Mouse (Mus musculus): ENCODE measurements at regions not wholly inside any gene's neighbourhood (a gene's known extent, or its start where the extent isn't known, plus 50 kb on each side); places are given as distances from the start of the nearest gene placed in this dataset.
A peak's percentile ranks its signal among the peaks of the same experiment; 100 is the strongest.
"Not testable (repeated sequence)": the region's sequence is repeated elsewhere in the genome, so short reads cannot be mapped to it uniquely, and the experiment has no call there.

DNA sequence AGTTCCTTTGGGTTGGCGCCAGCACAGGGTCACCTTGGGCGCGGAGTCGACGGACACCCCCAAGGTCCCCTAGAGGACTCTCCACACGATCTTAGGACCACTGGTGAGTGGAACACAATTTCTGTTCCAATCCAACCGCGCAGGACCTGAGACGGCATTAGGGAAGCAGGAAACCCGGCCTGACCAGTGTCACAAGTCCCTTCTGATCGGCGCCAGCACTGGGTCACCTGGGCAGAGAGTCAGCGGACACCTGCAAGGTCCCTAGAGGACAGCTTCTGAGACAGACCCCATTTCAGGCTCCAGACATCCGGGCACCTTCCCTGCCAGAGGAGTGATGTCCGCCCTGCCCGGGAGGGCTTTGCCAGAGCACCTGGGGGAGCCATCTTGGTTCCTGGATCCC is 74.2 kb upstream of the Cdh13 start:
- not testable (repeated sequence) for DNase-seq (ENCODE audit: low read depth)

DNA sequence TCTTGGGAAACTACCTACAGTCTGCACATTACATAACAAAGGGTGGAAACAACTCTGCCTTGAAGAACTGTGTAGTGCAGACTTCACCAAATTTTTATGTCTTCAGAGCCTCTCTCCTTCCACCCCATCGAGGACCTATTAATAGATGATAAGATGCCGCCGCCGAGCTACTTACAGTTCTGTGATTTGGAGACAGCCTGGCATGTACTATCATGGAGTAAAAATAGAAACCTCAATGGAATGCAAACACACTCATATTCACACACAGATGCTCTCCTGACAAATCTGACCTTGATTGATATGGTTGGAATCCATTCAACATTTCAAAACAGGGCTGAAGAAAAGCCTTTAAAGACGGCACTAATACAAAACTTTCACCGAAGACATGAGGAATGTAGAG is 92.7 kb upstream of the Cdh13 start:
- DNase-seq (ENCODE audit: low read depth) = no peak

DNA sequence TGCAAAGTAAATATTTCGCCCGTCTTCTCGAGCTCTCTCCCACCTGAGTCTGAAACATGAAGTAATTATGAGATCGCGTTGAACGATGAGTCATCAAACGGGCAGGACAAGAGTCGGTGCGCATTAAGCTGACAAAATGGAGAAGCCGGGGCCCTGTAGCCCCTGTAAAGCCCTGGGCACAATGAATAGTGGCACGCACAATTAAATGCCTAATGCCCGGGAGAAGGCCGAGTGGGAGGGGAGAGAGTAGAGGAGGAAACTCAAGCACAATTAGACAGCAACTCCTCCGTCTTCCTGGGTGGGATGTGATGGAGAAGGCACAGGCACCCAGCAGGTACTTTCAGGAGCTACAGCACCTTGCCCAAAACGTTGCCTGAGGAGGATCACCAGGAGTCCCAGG is 94.3 kb upstream of the Cdh13 start:
- DNase-seq (ENCODE audit: low read depth) = no peak

DNA sequence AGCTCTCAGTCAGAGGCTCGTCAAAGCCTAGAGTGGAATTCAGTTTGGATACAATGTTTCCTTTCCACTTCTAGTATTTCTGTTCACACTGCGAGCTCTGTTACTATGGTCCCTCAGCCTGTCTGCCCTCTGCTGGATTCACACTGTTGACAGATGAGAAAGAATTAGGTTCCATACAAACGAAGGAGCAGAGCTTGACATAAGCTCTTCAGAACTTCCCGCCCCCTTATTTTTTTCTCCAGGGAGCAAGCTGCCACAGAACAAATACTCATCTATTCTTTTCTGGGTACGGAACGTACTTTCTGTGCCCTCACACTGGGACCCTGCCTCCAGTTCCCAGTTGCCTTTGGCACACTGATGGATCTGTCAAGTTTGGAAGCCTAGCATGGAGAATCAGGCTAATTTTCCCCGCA is 114.5 kb upstream of the Cdh13 start:
- DNase-seq (ENCODE audit: low read depth) = no peak

GRCm38 (mm10) chr8:118162171-118162570 is 121.4 kb upstream of the Cdh13 start:
- no peak for DNase-seq (ENCODE audit: low read depth)

DNA sequence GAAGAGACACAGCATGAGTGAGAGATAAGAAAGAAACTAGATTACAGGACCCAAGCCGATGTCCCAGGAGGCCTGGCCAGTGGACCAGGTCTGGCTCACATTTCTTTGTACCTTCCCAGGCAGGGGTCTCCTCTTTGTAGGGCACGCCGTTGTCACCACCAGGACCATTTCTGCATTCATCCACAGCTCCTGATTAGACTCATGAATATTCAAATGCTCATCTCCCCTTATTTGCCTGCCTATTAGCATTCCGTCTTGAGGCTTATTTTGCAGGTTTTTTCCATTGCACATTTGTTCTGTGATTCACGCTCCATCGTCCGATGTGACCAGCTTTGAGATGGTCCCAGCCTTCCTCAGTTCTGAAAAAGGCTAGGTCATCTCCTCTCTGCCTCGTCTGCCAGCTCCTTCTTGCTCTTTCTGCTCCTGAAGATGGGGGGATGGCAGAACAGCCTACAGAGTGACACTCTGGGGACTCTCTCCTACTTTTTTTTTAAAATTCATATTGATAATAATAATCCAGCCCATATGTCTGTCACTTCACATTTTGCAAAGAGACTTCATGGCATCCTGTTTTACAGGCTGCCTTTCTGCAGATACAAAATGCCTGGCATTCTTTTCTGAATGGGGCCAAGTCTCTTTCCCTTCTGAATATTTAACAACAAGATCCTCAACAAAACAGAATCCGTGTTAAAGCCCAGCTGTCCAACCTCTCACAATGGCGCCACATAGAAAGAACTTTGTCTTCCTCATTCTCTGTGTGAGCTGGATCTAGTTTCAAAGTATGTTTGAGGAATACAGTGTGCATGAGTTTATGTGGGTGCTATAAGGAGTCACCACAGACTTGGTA is 136.0 kb upstream of the Cdh13 start:
- no peak for DNase-seq (ENCODE audit: low read depth)

GRCm38 (mm10) chr8:118144546-118144945 is 139.0 kb upstream of the Cdh13 start:
- no peak for DNase-seq (ENCODE audit: low read depth)

DNA sequence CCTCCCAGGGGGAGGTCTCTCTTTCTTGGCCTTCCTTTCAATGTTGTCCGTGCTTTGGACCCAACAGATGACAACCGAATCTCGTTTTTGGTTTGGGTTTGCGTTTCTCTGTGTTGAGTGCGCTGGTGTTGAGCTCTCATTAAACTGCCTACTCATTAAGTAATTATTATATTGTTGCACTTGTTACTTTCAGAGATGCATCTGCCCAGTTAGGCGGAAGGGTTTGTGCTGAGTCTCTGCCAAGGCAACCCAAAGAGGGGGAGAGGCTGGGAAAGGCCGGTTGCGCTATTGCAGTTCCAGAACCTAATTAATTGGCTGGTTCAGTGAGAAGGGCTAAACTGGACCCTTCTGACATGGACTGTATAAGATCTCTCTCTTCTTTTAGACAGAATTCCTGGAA is 141.2 kb upstream of the Cdh13 start:
- no peak for DNase-seq (ENCODE audit: low read depth)

GRCm38 (mm10) chr8:118139928-118140327 is 143.6 kb upstream of the Cdh13 start:
- no peak for DNase-seq (ENCODE audit: low read depth)

DNA sequence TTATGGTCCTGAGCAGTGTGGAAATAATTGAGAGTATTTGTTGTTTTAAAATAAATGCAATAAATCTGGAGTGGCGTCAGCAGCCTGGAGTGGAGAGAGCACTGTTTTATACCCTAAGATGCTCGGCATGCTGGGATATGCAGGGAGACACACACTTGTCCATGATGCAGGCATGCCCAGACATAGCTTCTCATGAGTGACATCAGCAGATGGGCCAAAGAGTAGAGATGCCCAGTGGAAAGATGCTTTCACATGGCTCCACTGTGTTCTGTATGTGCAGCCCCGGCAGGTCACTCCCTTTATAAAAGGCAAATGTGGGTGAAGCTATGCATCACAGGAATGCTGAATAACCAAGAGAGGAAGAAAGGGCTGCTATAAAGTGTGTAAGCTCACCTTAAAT is 145.7 kb upstream of the Cdh13 start:
- no peak for DNase-seq (ENCODE audit: low read depth)

GRCm38 (mm10) chr8:118124993-118125392 is 158.5 kb upstream of the Cdh13 start:
- DNase-seq (ENCODE audit: low read depth) = no peak

DNA sequence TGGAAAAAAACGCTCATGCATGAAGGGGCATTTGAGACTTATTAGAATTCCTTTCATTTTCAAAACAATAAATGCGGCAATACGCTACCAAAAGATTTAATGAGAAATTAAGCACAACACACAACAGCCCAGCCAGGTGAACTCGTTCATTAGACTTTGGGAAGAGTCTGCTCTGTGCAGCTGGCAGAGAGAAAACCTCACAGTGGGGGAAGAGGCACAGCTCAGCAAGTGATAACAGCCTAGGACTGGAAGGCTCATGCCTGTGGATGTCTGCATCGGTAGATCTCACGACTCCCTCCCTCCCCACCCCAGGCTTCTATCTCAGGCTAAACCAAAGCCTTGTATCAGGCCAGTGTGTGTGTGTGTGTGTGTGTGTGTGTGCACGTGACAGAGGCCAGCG is 169.3 kb upstream of the Cdh13 start:
- DNase-seq (ENCODE audit: low read depth) = no peak

GRCm38 (mm10) chr8:118104464-118105050 is 179.0 kb upstream of the Cdh13 start:
- DNase-seq (ENCODE audit: low read depth) = no peak

- DNase-seq (ENCODE audit: low read depth) = no peak
Measured at GRCm38 (mm10) chr8:118101346-118101745, 182.2 kb upstream of the Cdh13 start.

DNA sequence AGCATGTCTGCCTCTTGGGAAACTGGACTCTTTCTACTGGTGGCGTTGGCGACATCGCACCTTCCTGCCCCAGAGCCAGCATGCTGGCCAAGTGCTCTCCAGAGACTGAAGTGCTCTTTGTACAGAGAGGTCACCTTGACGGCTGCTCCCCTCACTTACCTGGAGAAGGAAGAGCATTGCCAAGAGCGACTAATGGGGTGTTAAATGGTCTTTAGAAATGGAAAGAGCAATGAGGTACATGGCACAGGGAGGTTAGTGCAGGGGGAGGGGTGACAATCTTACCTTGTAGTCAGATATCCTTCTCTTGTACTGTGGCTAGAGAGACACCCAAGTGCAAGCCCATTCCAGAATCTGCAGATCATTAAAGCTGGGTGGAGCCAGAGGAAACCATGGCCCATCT is 220.8 kb upstream of the Cdh13 start:
- no peak for DNase-seq (ENCODE audit: low read depth)

- DNase-seq (ENCODE audit: low read depth) = no peak
Measured at GRCm38 (mm10) chr8:118056781-118057180, 226.8 kb upstream of the Cdh13 start.

- no peak for DNase-seq (ENCODE audit: low read depth)
Measured at GRCm38 (mm10) chr8:118055536-118055935, 228.0 kb upstream of the Cdh13 start.

- no peak for DNase-seq (ENCODE audit: low read depth)
Measured at GRCm38 (mm10) chr8:118050386-118050785, 233.1 kb upstream of the Cdh13 start.

GRCm38 (mm10) chr8:118042253-118042860 is 240.6 kb upstream of the Mphosph6 start:
- DNase-seq (ENCODE audit: low read depth) = no peak

GRCm38 (mm10) chr8:118041253-118041652 is 239.5 kb upstream of the Mphosph6 start:
- DNase-seq (ENCODE audit: low read depth) = peak; percentile 12

GRCm38 (mm10) chr8:118037801-118038200 is 236.1 kb upstream of the Mphosph6 start:
- no peak for DNase-seq (ENCODE audit: low read depth)

DNA sequence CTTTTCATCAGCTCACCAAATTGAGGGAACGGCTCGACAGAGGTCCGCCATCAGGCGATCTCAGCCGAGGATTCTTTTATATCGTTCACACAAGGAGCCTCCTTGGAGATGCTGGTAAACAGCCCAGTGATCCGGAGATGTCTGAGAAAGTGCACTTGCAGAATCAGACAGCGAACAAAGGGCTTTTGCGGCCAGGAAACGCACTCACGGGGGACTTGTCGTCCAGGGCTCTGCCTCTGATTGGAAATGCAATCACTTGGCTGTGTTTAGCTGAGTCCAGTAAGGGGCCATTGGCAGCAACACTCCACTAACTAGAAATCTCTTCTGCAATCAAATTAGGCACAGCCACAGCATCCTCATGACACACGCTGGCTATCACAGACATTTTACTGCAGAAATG is 232.3 kb upstream of the Mphosph6 start:
- DNase-seq (ENCODE audit: low read depth) = no peak

DNA sequence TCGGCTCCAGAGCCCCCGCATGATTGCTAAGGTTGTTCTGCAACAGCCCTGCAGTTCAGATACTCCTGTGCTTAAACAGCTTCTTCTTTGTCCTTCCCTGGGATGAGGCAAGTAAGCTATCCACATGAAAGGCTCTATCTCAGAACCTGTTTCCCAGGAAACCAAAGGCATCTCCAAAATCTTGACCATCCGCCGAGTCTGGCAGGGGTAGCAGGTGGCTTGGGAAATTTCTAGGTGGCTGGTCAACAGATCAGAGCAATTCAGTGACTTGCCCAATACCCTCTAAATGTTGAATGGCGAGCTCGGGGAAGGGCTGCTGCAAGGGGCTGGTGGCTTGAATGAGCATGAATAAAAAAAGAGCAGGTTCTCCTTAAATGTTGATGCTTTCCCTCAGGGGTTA is 229.7 kb upstream of the Mphosph6 start:
- DNase-seq (ENCODE audit: low read depth) = no peak
